Mouse (Mus musculus) kidney, postnatal 10 days (tissue): ENCODE results near the gene Tmf1.

Source experiments
- DNase-seq: peaks from one replicate; pipeline ENCODE4 v3.0.0; 2021; ENCODE audit warnings: mixed read lengths

Tmf1 gene

GRCm38 (mm10) chr6:97202477-97202876 is 23.6 kb upstream of the Tmf1 start:
- no peak for DNase-seq

- DNase-seq, result no peak
These were observed 21.5 kb upstream of the Tmf1 start for GRCm38 (mm10) chr6:97200437-97200836.

- DNase-seq, result no peak
These were observed 476 bp upstream of the Tmf1 start for GRCm38 (mm10) chr6:97179367-97179828.

- peak; percentile 62 for DNase-seq
These were observed 3.2 kb downstream of the Tmf1 start for GRCm38 (mm10) chr6:97175716-97176115.

GRCm38 (mm10) chr6:97150156-97150555 is 28.8 kb downstream of the Tmf1 start:
- DNase-seq, result no peak

- no peak for DNase-seq
These were observed 29.2 kb downstream of the Tmf1 start for GRCm38 (mm10) chr6:97149721-97150120.

GRCm38 (mm10) chr6:97148383-97149251 is 30.3 kb downstream of the Tmf1 start, which contains the start of gene Eogt:
Gene Eogt (minus strand): TSS chr6:97149182.
- peak; percentile 91 for DNase-seq

GRCm38 (mm10) chr6:97147755-97148382 is 31.1 kb downstream of the Tmf1 start:
- peak; percentile 84 for DNase-seq

- DNase-seq, result peak; percentile 35
These were observed 33.8 kb downstream of the Tmf1 start for GRCm38 (mm10) chr6:97145156-97145555.

- DNase-seq, result peak; percentile 79
These were observed 34.6 kb downstream of the Tmf1 start for GRCm38 (mm10) chr6:97144359-97144758.

GRCm38 (mm10) chr6:97142611-97143010 is 36.3 kb downstream of the Tmf1 start:
- DNase-seq, result no peak

GRCm38 (mm10) chr6:97141811-97142210 is 37.1 kb downstream of the Tmf1 start:
- peak; percentile 22 for DNase-seq

- no peak for DNase-seq
These were observed 46.1 kb downstream of the Tmf1 start for GRCm38 (mm10) chr6:97132707-97133303.

GRCm38 (mm10) chr6:97131808-97132207 is 47.1 kb downstream of the Tmf1 start:
- peak; percentile 18 for DNase-seq

- DNase-seq, result peak; percentile 17
These were observed 47.9 kb downstream of the Tmf1 start for GRCm38 (mm10) chr6:97130979-97131378.

GRCm38 (mm10) chr6:97124336-97125010 is 54.4 kb downstream of the Tmf1 start:
- DNase-seq, result peak; percentile 39

- DNase-seq, result no peak
These were observed 58.0 kb downstream of the Tmf1 start for GRCm38 (mm10) chr6:97120922-97121321.

- DNase-seq, result no peak
These were observed 60.6 kb downstream of the Tmf1 start for GRCm38 (mm10) chr6:97118327-97118726.

GRCm38 (mm10) chr6:97116896-97117295 is 62.0 kb downstream of the Tmf1 start:
- DNase-seq, result no peak

GRCm38 (mm10) chr6:97114821-97115220 is 64.1 kb downstream of the Tmf1 start:
- no peak for DNase-seq

- DNase-seq, result no peak
These were observed 66.7 kb downstream of the Tmf1 start for GRCm38 (mm10) chr6:97112177-97112576.

- peak; percentile 72 for DNase-seq
These were observed 72.1 kb downstream of the Tmf1 start for GRCm38 (mm10) chr6:97106777-97107176.

- no peak for DNase-seq
These were observed 72.8 kb downstream of the Tmf1 start for GRCm38 (mm10) chr6:97106106-97106505.
